Mouse (Mus musculus) brain, embryonic 14.5 days (tissue): Measurements from ENCODE around the gene Lrrc1.

Source experiments
- CTCF ChIP-seq: fragments of 200-500 bp; IDR thresholded peaks from 2 replicates; pipeline ENCODE4 v1.5.1; 2012; ENCODE audit warnings: inconsistent platforms, mild to moderate bottlenecking, moderate library complexity, borderline replicate concordance; ENCODE audit not compliant: insufficient read depth, insufficient read length; ENCODE audit errors: extremely low read depth
- POLR2A ChIP-seq: fragments of 200-500 bp; IDR thresholded peaks from 2 replicates; pipeline ENCODE4 v1.6.1; 2012; ENCODE audit warnings: mild to moderate bottlenecking, inconsistent platforms, borderline replicate concordance; ENCODE audit not compliant: poor library complexity, insufficient read depth, insufficient read length, severe bottlenecking; ENCODE audit errors: extremely low read depth

- TF ChIP-seq CTCF (no peak), POLR2A (no peak)
These were observed 119.1 kb downstream of the Lrrc1 start for GRCm38 (mm10) chr9:77425553-77425952.
